Mouse (Mus musculus): ENCODE results near the gene Camsap2. TPM values are rescaled to one million over a fixed set of nuclear protein-coding genes. Genes with fewer than 3 reads are reported as not detected.

Camsap2 gene
- polyA plus RNA-seq, 1 experiment from 2014 or later = 23.6 TPM

DNA sequence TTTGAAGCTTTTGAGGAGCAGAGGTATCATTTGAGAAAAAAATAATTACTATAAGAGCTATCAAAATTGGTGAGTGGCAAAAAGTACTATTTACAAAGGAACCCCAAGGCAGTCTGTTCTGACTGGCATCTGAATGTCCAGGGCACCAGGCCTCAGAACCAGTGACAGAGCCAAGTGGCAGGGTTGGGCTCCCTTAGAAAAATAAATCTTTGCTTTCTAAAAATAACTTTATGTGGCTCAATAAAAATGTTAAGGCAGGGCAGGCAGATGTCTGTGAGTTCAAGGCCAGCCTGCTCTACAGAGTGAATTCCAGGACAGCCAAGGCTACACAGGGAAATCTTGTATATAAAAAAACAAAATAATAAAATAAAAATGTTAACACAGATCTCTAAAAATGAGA is 51.9 kb downstream of the Camsap2 start:
- Histone ChIP-seq H3K4me3 (ENCODE audit: low read length) (no peak overlapping the region), H3K9me3 (ENCODE audit: control insufficient read depth, low read length) (no peaks in the 10 kb centered on the region), H3K27ac (ENCODE audit: low read depth, low read length) (no peak overlapping the region), H3K36me3 (ENCODE audit: control insufficient read depth, insufficient read depth, low read length) (peaks cover 5% of the 10 kb centered on the region; the same call in 1 of the 2 replicates), H3K27me3 (replicated peaks; ENCODE audit: control insufficient read depth, insufficient read depth, low read length) (no peaks in the 10 kb centered on the region), H3K9ac (ENCODE audit: low read depth, low read length) (no peak overlapping the region), H3K4me2 (ENCODE audit: low read length) (no peak overlapping the region), H3K4me1 (ENCODE audit: control insufficient read depth, insufficient read depth, low read depth, low read length) (no peaks in the 10 kb centered on the region)
- no peak for ATAC-seq

DNA sequence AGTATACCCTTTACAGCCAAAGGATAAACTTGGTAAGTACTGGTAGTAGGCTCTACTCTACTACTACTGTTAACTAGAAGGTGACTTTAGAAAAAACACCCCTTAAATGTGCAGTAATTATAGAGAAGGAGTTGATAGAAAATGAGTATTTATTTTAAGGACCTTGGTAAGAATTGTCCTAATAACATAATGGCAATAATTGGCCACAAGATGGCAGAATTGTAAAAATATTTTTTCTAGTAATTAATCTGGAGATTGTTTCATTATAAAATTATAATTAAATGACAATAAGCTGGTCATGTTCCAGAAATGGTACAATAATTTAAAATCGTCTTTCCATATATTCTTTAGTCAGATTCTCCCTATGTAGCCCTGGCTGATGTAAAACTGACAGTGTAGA is 56.1 kb downstream of the Camsap2 start:
- Histone ChIP-seq H3K36me3 (ENCODE audit: control insufficient read depth, insufficient read depth, low read length) (peaks cover 5% of the 10 kb centered on the region; the same call in 1 of the 2 replicates), H3K27me3 (replicated peaks; ENCODE audit: control insufficient read depth, insufficient read depth, low read length) (no peaks in the 10 kb centered on the region), H3K4me1 (ENCODE audit: control insufficient read depth, insufficient read depth, low read depth, low read length) (no peaks in the 10 kb centered on the region), H3K9ac (ENCODE audit: low read depth, low read length) (no peak overlapping the region), H3K27ac (ENCODE audit: low read depth, low read length) (no peak overlapping the region), H3K4me3 (ENCODE audit: low read length) (no peak overlapping the region), H3K4me2 (ENCODE audit: low read length) (no peak overlapping the region), H3K9me3 (ENCODE audit: control insufficient read depth, low read length) (no peaks in the 10 kb centered on the region)
- no peak for ATAC-seq
- WGBS = 49% methylated on average over 1 of the region's 1 CpGs

DNA sequence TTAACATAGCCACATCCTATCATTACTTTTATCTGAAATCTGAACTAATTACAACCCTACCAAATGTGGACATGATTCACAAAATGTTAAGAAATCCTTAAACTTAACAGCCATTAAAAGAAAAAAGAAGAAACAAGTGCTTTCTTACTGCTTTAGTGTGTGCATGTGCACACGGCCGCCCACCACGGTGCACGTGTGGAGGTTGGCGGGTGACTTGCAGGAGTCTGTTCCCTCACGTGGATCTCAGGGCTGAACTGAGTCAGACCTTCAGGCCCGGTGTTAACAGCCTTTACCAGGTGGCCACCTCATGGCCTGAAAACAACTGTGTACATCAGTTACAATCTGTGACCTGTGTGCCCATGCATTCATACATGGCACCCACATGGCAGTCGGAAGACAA is 68.5 kb downstream of the Camsap2 start:
- Histone ChIP-seq H3K9me3 (ENCODE audit: control insufficient read depth, low read length) (no peaks in the 10 kb centered on the region), H3K4me2 (ENCODE audit: low read length) (no peak overlapping the region), H3K9ac (ENCODE audit: low read depth, low read length) (no peak overlapping the region), H3K27me3 (replicated peaks; ENCODE audit: control insufficient read depth, insufficient read depth, low read length) (no peaks in the 10 kb centered on the region), H3K36me3 (ENCODE audit: control insufficient read depth, insufficient read depth, low read length) (peaks cover 63% of the 10 kb centered on the region), H3K4me3 (ENCODE audit: low read length) (no peak overlapping the region), H3K4me1 (ENCODE audit: control insufficient read depth, insufficient read depth, low read depth, low read length) (no peaks in the 10 kb centered on the region), H3K27ac (ENCODE audit: low read depth, low read length) (no peak overlapping the region)
- WGBS = 91% methylated on average over 8 of the region's 8 CpGs
- ATAC-seq = no peak

DNA sequence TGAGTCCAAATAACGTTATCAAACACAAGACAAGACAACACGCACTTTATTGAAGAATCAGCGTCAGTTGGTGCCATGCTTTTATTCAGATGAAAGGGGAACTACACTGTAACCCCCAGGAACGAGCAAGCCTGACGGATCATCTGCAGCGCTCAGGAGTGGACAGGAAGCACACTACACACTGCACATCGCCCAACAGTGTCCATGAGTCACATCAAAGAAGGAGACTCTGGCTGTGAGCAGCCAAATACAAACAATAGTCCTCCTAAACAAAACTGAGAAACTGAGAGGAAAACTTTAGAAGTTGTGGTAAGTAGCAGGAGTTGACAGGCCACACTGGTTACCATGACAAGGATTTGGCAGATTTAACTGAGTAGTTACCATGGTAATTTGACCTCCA is 77.7 kb downstream of the Camsap2 start:
- no peak overlapping the region for H3K27ac ChIP-seq (ENCODE audit: low read depth, low read length)
- ATAC-seq = peak; percentile 60; the same call in 1 of the 2 replicates
- no peak overlapping the region for H3K9ac ChIP-seq (ENCODE audit: low read depth, low read length)
- no peak overlapping the region for H3K4me2 ChIP-seq (ENCODE audit: low read length)
- no peaks in the 10 kb centered on the region for H3K27me3 ChIP-seq (replicated peaks; ENCODE audit: control insufficient read depth, insufficient read depth, low read length)
- H3K4me1 ChIP-seq (ENCODE audit: control insufficient read depth, insufficient read depth, low read depth, low read length) = no peaks in the 10 kb centered on the region
- 66% methylated on average over 7 of the region's 7 CpGs for WGBS
- H3K36me3 ChIP-seq (ENCODE audit: control insufficient read depth, insufficient read depth, low read length) = peaks cover 26% of the 10 kb centered on the region
- H3K9me3 ChIP-seq (ENCODE audit: control insufficient read depth, low read length) = no peaks in the 10 kb centered on the region
- no peak overlapping the region for H3K4me3 ChIP-seq (ENCODE audit: low read length)

DNA sequence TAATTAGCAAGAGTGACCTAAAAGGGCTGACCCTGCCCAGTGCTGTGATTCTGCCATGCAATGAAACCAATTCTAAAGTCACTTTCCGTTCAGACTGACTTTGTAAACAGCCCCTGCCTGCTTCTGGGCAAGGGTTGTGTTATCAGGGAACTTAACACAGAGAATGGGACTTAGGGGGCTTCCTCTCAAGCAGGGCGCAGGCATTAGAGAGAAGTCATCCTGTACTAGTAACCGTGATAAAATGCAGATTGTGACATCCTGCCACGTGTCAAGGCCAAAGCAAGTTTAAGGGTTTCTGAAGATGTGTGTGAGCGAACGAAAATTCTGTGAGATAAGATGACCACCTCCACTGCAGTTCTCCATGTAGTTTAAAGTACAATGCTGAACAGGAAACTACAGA is 79.8 kb downstream of the Camsap2 start:
- Histone ChIP-seq H3K4me2 (ENCODE audit: low read length) (no peak overlapping the region), H3K4me3 (ENCODE audit: low read length) (no peak overlapping the region), H3K9ac (ENCODE audit: low read depth, low read length) (no peak overlapping the region), H3K9me3 (ENCODE audit: control insufficient read depth, low read length) (no peaks in the 10 kb centered on the region), H3K27ac (ENCODE audit: low read depth, low read length) (no peak overlapping the region), H3K27me3 (replicated peaks; ENCODE audit: control insufficient read depth, insufficient read depth, low read length) (peaks cover 8% of the 10 kb centered on the region; the same call in 1 of the 2 replicates), H3K4me1 (ENCODE audit: control insufficient read depth, insufficient read depth, low read depth, low read length) (no peaks in the 10 kb centered on the region), H3K36me3 (ENCODE audit: control insufficient read depth, insufficient read depth, low read length) (peaks cover 5% of the 10 kb centered on the region)
- 74% methylated on average over 6 of the region's 6 CpGs for WGBS
- no peak for ATAC-seq

DNA sequence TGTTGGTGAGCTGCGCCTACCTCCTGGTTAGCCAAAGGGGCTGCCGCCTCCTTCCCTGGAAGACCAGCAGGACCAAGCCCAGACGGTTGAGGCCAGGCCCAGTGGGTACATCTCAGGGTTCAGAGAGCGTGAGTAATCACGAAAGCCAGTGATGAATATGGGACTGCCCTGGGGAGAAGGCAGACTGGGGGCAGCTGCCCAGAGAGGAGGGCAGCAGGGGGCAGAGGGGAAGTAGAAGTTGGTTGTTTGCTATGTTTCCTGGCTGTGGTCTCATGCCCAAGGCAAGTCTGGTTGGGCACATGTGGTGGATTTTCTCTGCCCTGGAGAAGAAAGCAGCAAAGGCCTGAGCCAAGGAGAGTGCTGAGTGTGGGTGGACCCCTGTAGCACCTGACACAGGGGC is 82.5 kb downstream of the Camsap2 start:
- WGBS = 78% methylated on average over 5 of the region's 5 CpGs
- H3K4me2 ChIP-seq (ENCODE audit: low read length) = no peak overlapping the region
- no peak for ATAC-seq

DNA sequence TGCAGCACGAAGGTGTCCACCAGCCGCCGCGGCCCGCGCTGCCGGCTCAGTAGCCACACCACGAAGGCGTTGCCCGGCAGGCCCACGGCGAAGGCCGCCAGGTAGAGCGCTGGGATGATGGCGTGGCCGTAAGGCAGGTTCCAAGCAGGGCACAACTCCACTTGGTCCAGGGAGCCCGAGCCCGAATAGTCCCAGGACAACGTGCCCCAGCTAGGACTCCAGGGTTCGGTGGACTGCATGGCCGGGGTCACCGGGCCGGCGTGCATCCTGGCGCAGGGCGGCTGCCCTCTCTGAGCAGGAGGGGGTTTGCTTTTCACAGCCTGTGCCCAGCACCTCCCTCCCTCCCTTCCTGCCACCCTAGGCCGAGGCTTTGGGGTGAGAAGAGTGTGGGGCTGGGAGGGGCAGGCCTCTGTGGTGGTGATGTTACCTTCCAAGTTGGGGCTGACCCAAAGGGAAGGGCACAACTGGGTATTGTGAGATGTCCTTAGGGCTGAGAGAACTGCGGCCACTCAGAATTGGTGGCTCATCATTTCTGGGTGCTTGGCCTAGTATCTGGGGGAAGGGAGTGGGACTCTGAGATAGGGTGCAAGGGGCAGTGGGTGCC is 85.2 kb downstream of the Camsap2 start, which contains the start of gene Gpr25:
TSS of gene Gpr25 (minus strand) at position 239 of the 604 bp plus-strand sequence.
- Histone ChIP-seq H3K4me1 (ENCODE audit: control insufficient read depth, insufficient read depth, low read depth, low read length) (peaks cover 12% of the 10 kb centered on the region), H3K9me3 (ENCODE audit: control insufficient read depth, low read length) (no peaks in the 10 kb centered on the region), H3K4me2 (ENCODE audit: low read length) (peak within 1 kb of the TSS; percentile 95), H3K4me3 (ENCODE audit: low read length) (peak within 1 kb of the TSS; percentile 61), H3K36me3 (ENCODE audit: control insufficient read depth, insufficient read depth, low read length) (no peaks in the 10 kb centered on the region), H3K9ac (ENCODE audit: low read depth, low read length) (peak within 1 kb of the TSS; percentile 83), H3K27me3 (replicated peaks; ENCODE audit: control insufficient read depth, insufficient read depth, low read length) (peaks cover 16% of the 10 kb centered on the region), H3K27ac (ENCODE audit: low read depth, low read length) (peak within 1 kb of the TSS; percentile 68)
- WGBS = 7% methylated on average over 28 of the region's 28 CpGs
- peak; percentile 65 for ATAC-seq

More for the DNA sequence above, 82.5 kb downstream of the Camsap2 start:
- no peaks in the 10 kb centered on the region for H3K9me3 ChIP-seq (ENCODE audit: control insufficient read depth, low read length)
- H3K27ac ChIP-seq (ENCODE audit: low read depth, low read length) = no peak overlapping the region
- H3K9ac ChIP-seq (ENCODE audit: low read depth, low read length) = no peak overlapping the region
- peaks cover 12% of the 10 kb centered on the region for H3K4me1 ChIP-seq (ENCODE audit: control insufficient read depth, insufficient read depth, low read depth, low read length)
- H3K27me3 ChIP-seq (replicated peaks; ENCODE audit: control insufficient read depth, insufficient read depth, low read length) = peaks cover 11% of the 10 kb centered on the region
- H3K36me3 ChIP-seq (ENCODE audit: control insufficient read depth, insufficient read depth, low read length) = no peaks in the 10 kb centered on the region
- H3K4me3 ChIP-seq (ENCODE audit: low read length) = no peak overlapping the region

DNA sequence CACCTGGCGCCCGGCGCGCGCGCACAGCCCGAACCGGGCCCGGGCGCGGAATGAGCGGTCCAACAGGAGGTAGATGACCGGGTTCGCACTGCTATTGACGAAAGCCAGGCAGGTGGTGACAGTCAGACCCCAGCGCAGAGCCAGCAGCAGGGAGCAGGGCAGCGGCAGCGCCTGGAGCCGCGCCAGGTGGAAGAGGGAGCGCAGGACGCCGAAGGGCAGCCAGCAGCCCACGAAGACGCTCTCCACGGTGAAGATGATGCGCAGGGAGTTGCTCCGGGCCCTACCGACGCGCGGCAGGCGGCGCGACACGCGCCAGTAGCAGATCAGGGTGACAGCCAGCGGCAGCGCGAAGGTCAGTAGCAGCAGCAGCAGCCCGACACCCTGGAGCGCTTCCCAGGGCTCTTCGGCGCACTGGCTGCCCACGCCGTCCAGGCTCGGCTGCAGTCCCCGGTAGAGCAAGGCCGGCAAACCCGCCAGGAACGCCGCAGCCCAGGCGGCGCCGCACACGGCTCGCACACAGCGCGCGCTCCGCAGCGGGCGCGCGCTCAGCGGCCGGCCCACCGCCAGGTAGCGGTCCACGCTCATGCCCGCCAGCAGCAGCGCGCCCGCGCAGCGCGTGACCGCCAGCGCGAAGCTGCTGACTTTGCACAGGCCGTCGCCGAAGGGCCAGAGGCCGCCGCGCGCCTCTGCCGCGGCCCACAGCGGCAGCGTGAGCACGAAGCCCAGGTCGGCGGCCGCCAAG is 85.8 kb downstream of the Camsap2 start:
- Histone ChIP-seq H3K4me1 (ENCODE audit: control insufficient read depth, insufficient read depth, low read depth, low read length) (peaks cover 12% of the 10 kb centered on the region), H3K9ac (ENCODE audit: low read depth, low read length) (peak overlapping the region; percentile 83), H3K4me3 (ENCODE audit: low read length) (peak overlapping the region; percentile 61), H3K4me2 (ENCODE audit: low read length) (peak overlapping the region; percentile 95), H3K27ac (ENCODE audit: low read depth, low read length) (peak overlapping the region; percentile 68), H3K27me3 (replicated peaks; ENCODE audit: control insufficient read depth, insufficient read depth, low read length) (peaks cover 16% of the 10 kb centered on the region), H3K36me3 (ENCODE audit: control insufficient read depth, insufficient read depth, low read length) (no peaks in the 10 kb centered on the region), H3K9me3 (ENCODE audit: control insufficient read depth, low read length) (no peaks in the 10 kb centered on the region)
- WGBS = 0% methylated on average over 84 of the region's 95 CpGs
- ATAC-seq = peak; percentile 90

DNA sequence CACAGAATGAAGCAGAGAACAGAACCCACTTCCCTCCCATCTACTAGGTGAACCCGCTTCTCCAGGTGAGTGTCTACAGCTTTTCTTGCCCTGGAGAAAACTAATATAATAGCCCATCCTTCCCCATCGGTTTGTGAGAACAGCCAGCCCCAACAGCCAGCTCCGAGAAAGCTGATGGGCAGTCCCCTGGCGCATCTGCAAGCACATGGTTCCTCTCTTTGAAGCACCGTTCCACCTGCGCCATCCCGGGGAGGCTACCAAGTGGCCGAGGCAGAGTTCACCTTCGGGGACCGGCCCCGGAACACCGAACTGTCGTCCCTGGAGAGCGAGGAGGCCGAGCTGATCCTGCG is 86.4 kb downstream of the Camsap2 start:
- no peaks in the 10 kb centered on the region for H3K9me3 ChIP-seq (ENCODE audit: control insufficient read depth, low read length)
- H3K4me2 ChIP-seq (ENCODE audit: low read length) = peak overlapping the region; percentile 95
- H3K27me3 ChIP-seq (replicated peaks; ENCODE audit: control insufficient read depth, insufficient read depth, low read length) = peaks cover 16% of the 10 kb centered on the region
- ATAC-seq = no peak; the same call in 1 of the 2 replicates
- H3K4me3 ChIP-seq (ENCODE audit: low read length) = peak overlapping the region; percentile 61
- 3% methylated on average over 16 of the region's 16 CpGs for WGBS
- H3K9ac ChIP-seq (ENCODE audit: low read depth, low read length) = peak overlapping the region; percentile 83
- H3K27ac ChIP-seq (ENCODE audit: low read depth, low read length) = no peak overlapping the region; the same call in 1 of the 2 replicates
- no peaks in the 10 kb centered on the region for H3K36me3 ChIP-seq (ENCODE audit: control insufficient read depth, insufficient read depth, low read length)
- H3K4me1 ChIP-seq (ENCODE audit: control insufficient read depth, insufficient read depth, low read depth, low read length) = peaks cover 12% of the 10 kb centered on the region

All from hindbrain, embryonic 16.5 days (tissue).